Mouse (Mus musculus): ENCODE data around the gene Mctp2.
"Not testable (repeated sequence)": the region's sequence is repeated elsewhere in the genome, so short reads cannot be mapped to it uniquely, and the experiment has no call there.

Mctp2 gene

DNA sequence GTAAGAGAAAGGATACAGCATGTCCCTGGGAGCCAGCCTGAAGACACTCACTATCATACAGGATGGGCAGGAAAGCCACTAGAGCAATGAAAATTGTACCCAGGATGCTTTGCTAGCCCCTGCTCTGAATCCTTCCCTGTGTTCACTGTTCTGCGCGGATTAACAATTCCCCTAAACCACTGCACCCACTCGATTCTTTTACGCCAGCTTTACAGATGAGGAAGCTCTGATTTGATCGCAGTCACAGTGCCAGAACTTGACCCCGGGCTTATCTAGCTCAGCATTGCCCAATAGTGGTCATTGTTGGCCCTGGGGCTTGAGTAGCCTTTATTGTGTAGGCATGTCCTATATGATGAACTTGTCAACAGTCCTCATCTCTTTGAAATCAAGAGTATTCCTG lies 34.9 kb downstream of the Mctp2 start:
- DNase-seq (ENCODE audit: low spot score in 2 of 2) = no peak

DNA sequence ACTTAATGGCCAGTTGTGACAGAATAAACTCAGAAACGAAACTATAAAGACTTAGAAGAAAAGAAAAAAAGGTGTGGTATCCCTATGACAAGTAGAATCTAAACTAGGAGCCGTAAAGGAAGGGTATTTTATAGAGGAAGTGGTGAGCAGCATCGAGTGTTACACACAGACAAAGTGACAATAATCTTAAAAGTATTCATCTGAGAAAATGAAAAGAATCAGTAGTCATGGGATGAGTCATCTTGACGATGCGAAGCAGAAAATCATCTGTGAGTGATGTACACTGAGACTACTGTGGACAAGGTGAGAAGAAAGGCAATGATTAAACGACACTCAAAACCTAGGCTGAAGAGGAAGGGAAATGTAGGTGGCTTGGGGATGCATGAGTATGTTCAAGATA lies 36.4 kb downstream of the Mctp2 start:
- DNase-seq (ENCODE audit: low spot score in 2 of 2) = no peak

- DNase-seq (ENCODE audit: low spot score in 2 of 2) = no peak
Measured at GRCm38 (mm10) chr7:72260766-72261655, 45.4 kb downstream of the Mctp2 start.

DNA sequence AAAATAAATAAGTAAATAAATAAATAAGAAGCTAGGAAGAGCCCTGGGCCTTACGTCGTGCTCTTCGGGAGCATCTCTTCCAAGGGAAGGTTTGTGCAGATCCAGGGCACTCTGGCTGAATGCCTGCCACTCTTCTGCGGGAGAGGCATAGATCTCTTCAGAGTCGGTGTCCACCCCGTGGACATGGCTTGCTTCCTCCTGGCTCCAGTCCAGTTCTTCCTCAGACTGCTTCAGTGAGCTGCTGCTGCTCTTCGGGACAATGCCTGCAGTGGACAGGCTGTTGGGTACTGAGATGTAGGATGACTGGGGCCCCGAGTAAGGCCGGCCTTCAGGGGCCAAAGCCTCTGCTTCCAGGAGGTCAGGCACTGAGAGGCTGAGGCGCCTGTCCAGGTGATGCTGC lies 47.4 kb downstream of the Mctp2 start:
- no peak for DNase-seq (ENCODE audit: low spot score in 2 of 2)

- DNase-seq (ENCODE audit: low spot score in 2 of 2) = not testable (repeated sequence)
Measured at GRCm38 (mm10) chr7:72250326-72250725, 56.1 kb downstream of the Mctp2 start.

GRCm38 (mm10) chr7:72241269-72241668 lies 65.1 kb downstream of the Mctp2 start:
- no peak for DNase-seq (ENCODE audit: low spot score in 2 of 2)

DNA sequence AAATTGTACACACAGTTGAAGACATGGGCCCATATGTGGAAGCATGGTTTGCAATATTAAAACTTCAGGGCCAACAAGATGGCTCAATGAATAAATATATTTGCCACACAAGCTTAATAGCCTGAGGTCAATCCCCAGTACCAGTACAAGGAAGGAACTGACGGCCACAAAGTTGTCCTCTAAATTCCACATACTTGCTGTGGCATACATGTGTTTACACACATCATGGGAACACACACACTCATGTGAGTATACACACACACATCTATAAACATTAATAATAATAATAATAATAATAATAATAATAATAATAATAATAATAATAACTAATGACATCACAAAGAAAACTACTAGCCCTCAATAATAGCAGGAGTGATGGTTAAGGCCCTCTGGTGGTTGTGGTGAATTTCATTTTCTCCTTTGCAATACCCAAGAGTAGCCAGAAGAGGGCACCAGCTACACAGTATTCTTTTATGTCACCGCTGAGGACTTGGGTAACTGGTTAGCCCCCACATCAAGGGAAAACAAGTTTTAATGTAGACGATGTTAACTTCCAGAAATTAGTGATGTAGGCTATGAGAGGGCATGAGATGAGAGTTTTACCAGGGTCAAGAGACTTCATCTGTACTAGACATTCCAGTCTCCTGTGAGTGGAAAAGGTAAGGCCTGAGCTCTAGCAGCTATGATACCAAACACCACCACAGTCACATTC lies 66.5 kb downstream of the Mctp2 start:
- peak in 1 of 2 experiments; percentile 40 for DNase-seq (ENCODE audit: low spot score in 2 of 2)

GRCm38 (mm10) chr7:72238575-72238974 lies 67.8 kb downstream of the Mctp2 start:
- DNase-seq (ENCODE audit: low spot score in 2 of 2) = peak in 1 of 2 experiments; percentile 46

- no peak for DNase-seq (ENCODE audit: low spot score in 2 of 2)
Measured at GRCm38 (mm10) chr7:72234433-72234998, 71.9 kb downstream of the Mctp2 start.

GRCm38 (mm10) chr7:72231182-72231877 lies 75.1 kb downstream of the Mctp2 start:
- DNase-seq (ENCODE audit: low spot score in 2 of 2) = no peak

GRCm38 (mm10) chr7:72229925-72230324 lies 76.5 kb downstream of the Mctp2 start:
- DNase-seq (ENCODE audit: low spot score in 2 of 2) = no peak

DNA sequence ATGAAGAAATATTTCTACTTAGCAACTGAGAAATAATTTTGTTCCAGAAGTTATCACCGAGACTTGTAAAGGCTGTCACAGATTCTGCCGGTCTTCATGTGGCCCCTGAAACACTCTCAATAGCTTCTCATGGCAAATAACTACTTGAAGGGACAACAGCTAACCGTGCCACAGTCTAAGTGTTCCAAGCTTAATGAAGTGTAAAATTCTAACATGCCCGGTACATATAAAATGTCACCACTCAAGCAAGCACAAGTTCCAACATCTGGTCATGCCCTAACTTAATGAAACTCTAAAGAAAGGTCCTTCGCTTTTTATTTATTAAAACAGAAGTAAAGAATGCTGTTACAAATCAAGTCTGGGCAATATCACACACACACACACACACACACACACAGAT lies 82.8 kb downstream of the Mctp2 start:
- no peak for DNase-seq (ENCODE audit: low spot score in 2 of 2)

DNA sequence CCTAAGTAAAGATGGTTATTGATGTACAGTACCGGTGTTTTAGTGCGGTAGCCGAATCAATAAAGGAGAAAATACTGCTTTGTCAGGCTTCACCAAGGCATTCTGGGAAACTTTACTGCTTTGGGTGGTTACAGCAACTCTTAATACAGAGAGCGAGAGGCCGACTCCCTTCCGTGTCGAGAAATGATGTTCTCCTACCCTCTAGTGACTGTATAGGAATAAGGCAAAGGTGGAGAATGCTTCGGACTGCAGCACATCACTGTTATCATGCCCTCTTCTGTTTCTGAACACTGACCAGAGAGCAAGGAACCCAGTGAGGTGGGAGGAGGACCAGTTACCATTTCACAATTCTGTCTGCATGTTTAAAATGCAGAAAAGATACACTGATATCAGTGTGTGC lies 83.9 kb downstream of the Mctp2 start:
- DNase-seq (ENCODE audit: low spot score in 2 of 2) = no peak

DNA sequence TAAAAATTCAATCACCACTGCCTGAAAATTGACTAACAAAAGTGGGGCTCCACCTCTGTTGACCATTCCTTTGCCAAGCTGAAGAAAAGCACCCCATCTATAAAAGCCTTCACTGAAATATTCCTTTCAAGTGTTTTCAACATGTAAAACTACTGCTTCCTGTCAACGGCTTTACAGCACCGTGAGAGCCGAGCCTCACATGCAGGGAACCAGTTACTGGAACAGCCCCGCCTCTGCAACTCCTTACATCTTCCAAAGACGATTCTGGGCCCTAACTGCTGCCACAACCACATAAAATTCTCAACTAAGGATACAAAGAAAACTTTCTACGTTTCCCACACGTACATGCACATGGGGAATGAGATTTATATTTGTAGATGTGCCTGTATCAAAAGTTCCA lies 88.4 kb downstream of the Mctp2 start:
- DNase-seq (ENCODE audit: low spot score in 2 of 2) = no peak

- DNase-seq (ENCODE audit: low spot score in 2 of 2) = no peak
Measured at GRCm38 (mm10) chr7:72215563-72216215, 90.7 kb downstream of the Mctp2 start.

DNA sequence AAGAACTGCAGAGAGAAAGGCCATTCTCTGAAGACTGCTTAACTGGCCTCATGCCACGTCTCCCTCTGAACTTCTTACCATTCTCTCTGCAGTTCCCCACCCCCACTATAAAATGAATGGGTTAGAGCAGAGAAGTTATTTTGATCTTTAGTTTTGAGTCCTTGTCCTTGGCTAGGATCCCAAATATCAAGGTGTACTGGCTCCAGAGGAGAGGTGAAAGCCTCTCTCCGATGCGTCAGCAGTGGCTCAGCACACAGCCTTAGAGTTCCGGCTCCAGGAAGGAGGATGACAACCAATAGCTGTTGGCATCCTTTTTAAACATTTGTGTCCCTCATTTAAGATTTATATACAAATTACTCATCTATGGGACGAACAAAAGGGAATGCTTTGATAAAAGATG lies 96.2 kb downstream of the Mctp2 start:
- DNase-seq (ENCODE audit: low spot score in 2 of 2) = no peak

- DNase-seq (ENCODE audit: low spot score in 2 of 2) = no peak
Measured at GRCm38 (mm10) chr7:72209296-72209695, 97.1 kb downstream of the Mctp2 start.

- DNase-seq (ENCODE audit: low spot score in 2 of 2) = no peak
Measured at GRCm38 (mm10) chr7:72206841-72207240, 99.6 kb downstream of the Mctp2 start.

DNA sequence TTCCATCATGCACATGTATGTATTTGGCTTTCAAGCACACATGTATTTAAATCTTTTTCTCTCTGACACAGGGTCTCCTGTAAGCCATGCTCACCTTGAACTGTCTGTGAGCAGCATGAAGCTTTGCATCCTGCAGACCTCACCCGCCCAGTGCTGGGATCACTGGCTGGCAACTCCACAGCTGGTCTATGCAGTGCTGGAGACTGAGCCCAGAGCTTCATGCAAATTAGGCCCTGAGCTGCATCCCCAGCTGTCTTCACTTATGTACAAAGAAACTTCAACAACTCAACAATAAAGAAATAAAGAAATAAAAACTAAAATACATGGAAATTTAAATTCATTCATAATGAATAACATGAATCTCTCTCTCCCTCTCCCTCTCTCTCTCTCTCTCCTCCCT lies 110.7 kb downstream of the Mctp2 start:
- DNase-seq (ENCODE audit: low spot score in 2 of 2) = no peak

DNA sequence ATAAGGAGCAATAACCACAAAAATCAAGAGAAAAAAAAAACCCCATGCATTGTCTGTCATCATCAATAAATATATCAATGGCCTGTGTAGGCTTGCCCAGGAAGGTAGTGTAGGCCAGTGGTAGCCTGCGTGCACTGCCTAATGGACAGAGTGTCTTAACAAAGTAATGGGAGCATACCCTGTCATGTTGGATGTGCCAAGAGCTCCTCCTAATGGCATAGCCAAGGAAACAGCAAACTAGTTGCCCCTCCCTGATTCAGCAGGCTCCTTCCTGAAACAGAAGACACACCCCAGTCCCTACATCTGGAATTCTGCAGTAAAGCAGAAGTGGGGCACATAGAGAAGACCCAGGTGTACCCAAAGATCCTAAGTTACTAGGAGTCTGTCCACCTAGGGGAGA lies 113.1 kb downstream of the Mctp2 start:
- DNase-seq (ENCODE audit: low spot score in 2 of 2) = no peak

- DNase-seq (ENCODE audit: low spot score in 2 of 2) = no peak
Measured at GRCm38 (mm10) chr7:72181651-72182050, 124.8 kb downstream of the Mctp2 start.

GRCm38 (mm10) chr7:72169320-72169719 lies 137.1 kb downstream of the Mctp2 start:
- no peak for DNase-seq (ENCODE audit: low spot score in 2 of 2)
